Mouse (Mus musculus) macrophage (primary cell): ENCODE measurements around the gene Akt1. TPM values are rescaled to one million over a fixed set of nuclear protein-coding genes. Genes with fewer than 3 reads are reported as not detected.

Experiments used
- H3K27ac ChIP-seq: fragments of 350-480 bp; formaldehyde crosslinking; 2 replicates; pipeline ENCODE4 v1.9.0; 2021
- H3K36me3 ChIP-seq: fragments of 350-480 bp; formaldehyde crosslinking; 2 replicates; pipeline ENCODE4 v1.9.0; 2021; ENCODE audit errors: inconsistent target
- H3K4me3 ChIP-seq: fragments of 350-480 bp; formaldehyde crosslinking; 2 replicates; pipeline ENCODE4 v1.9.0; 2021; ENCODE audit errors: inconsistent target
- H3K79me2 ChIP-seq: fragments of 350-480 bp; formaldehyde crosslinking; 2 replicates; pipeline ENCODE4 v1.9.0; 2021; ENCODE audit errors: inconsistent target
- WGBS: methylation state at CpG from one replicate; pipeline ENCODE4 v1.1.7; 2026; ENCODE audit warnings: inconsistent platforms; ENCODE audit not compliant: missing documents; 5-methylcytosine and 5-hydroxymethylcytosine counted together
- polyA plus RNA-seq: library from polyadenylated mRNA; stranded (reverse); fragments of 250-400 nt; gene quantifications from 3 replicates; pipeline ENCODE4 v1.2.4, GENCODE M21; 2018; ENCODE audit warnings: inconsistent platforms

The Akt1 gene
- polyA plus RNA-seq, 1 experiment from 2014 or later, result 203 TPM

GRCm38 (mm10) chr12:112618981-112619685 is 55.6 kb downstream of the Akt1 start:
- H3K4me3 ChIP-seq, result peak overlapping the region; percentile 42
- no peaks in the 10 kb centered on the region for H3K36me3 ChIP-seq
- 9% methylated on average over 13 of the region's 13 CpGs for WGBS
- H3K79me2 ChIP-seq, result peaks cover 14% of the 10 kb centered on the region; the same call in 1 of the 2 replicates
- peak overlapping the region; percentile 91 for H3K27ac ChIP-seq

GRCm38 (mm10) chr12:112617898-112618380 is 56.7 kb downstream of the Akt1 start:
- peak overlapping the region; percentile 91 for H3K27ac ChIP-seq
- 5% methylated on average over 8 of the region's 8 CpGs for WGBS
- peaks cover 14% of the 10 kb centered on the region; the same call in 1 of the 2 replicates for H3K79me2 ChIP-seq
- H3K36me3 ChIP-seq, result no peaks in the 10 kb centered on the region
- H3K4me3 ChIP-seq, result no peak overlapping the region

GRCm38 (mm10) chr12:112617184-112617583 is 57.5 kb downstream of the Akt1 start:
- peak overlapping the region; percentile 91 for H3K27ac ChIP-seq
- no peaks in the 10 kb centered on the region for H3K36me3 ChIP-seq
- H3K4me3 ChIP-seq, result no peak overlapping the region
- WGBS, result 6% methylated on average over 11 of the region's 11 CpGs
- H3K79me2 ChIP-seq, result peaks cover 14% of the 10 kb centered on the region; the same call in 1 of the 2 replicates

GRCm38 (mm10) chr12:112616668-112617067 is 58.0 kb downstream of the Akt1 start:
- no peaks in the 10 kb centered on the region for H3K36me3 ChIP-seq
- WGBS, result 92% methylated on average over 9 of the region's 9 CpGs
- peaks cover 14% of the 10 kb centered on the region; the same call in 1 of the 2 replicates for H3K79me2 ChIP-seq
- H3K27ac ChIP-seq, result peak overlapping the region; percentile 91
- no peak overlapping the region for H3K4me3 ChIP-seq

- WGBS, result 94% methylated on average over 10 of the region's 10 CpGs
- Histone ChIP-seq H3K79me2 (no peaks in the 10 kb centered on the region), H3K27ac (no peak overlapping the region), H3K36me3 (peaks cover 16% of the 10 kb centered on the region; the same call in 1 of the 2 replicates), H3K4me3 (no peak overlapping the region)
Observed at GRCm38 (mm10) chr12:112609031-112609430, 65.7 kb downstream of the Akt1 start.

GRCm38 (mm10) chr12:112606998-112607397 is 67.7 kb downstream of the Akt1 start:
- no peaks in the 10 kb centered on the region for H3K79me2 ChIP-seq
- H3K36me3 ChIP-seq, result peaks cover 16% of the 10 kb centered on the region; the same call in 1 of the 2 replicates
- no peak overlapping the region for H3K4me3 ChIP-seq
- H3K27ac ChIP-seq, result no peak overlapping the region
- WGBS, result 92% methylated on average over 6 of the region's 6 CpGs

GRCm38 (mm10) chr12:112605766-112606165 is 68.9 kb downstream of the Akt1 start:
- Histone ChIP-seq H3K36me3 (peaks cover 23% of the 10 kb centered on the region; the same call in 1 of the 2 replicates), H3K27ac (no peak overlapping the region), H3K79me2 (no peaks in the 10 kb centered on the region), H3K4me3 (no peak overlapping the region)
- 51% methylated on average over 6 of the region's 6 CpGs for WGBS

GRCm38 (mm10) chr12:112604709-112605649 is 69.7 kb downstream of the Akt1 start:
- WGBS, result 78% methylated on average over 19 of the region's 20 CpGs
- peaks cover 20% of the 10 kb centered on the region; the same call in 1 of the 2 replicates for H3K36me3 ChIP-seq

GRCm38 (mm10) chr12:112604022-112604421 is 70.7 kb downstream of the Akt1 start:
- no peak overlapping the region for H3K27ac ChIP-seq
- WGBS, result 85% methylated on average over 5 of the region's 5 CpGs
- H3K36me3 ChIP-seq, result peaks cover 20% of the 10 kb centered on the region; the same call in 1 of the 2 replicates
- H3K79me2 ChIP-seq, result peaks cover 4% of the 10 kb centered on the region
- H3K4me3 ChIP-seq, result no peak overlapping the region

More at GRCm38 (mm10) chr12:112604709-112605649, 69.7 kb downstream of the Akt1 start:
- H3K79me2 ChIP-seq, result no peaks in the 10 kb centered on the region
- H3K4me3 ChIP-seq, result no peak overlapping the region
- H3K27ac ChIP-seq, result no peak overlapping the region

Other genes starting within 250 kb of the Akt1 start
- not detected in 3 replicates for gene A530016L24Rik, start 185.4 kb downstream of the Akt1 start, polyA plus RNA-seq
- gene Tmem179, start 158.1 kb downstream of the Akt1 start, polyA plus RNA-seq, result not detected in 3 replicates
- 6.8 to 20.9 TPM (median 9.4 TPM) in 3 replicates for gene Inf2, start 86.1 kb downstream of the Akt1 start, polyA plus RNA-seq
- 33.0 to 157 TPM (median 71.6 TPM) in 3 replicates for gene Adssl1, start 54.8 kb downstream of the Akt1 start, polyA plus RNA-seq
- gene Siva1, start 30.2 kb downstream of the Akt1 start, polyA plus RNA-seq, result 5.6 to 43.8 TPM (median 19.5 TPM) in 3 replicates
- 3.2 to 4.7 TPM (median 3.5 TPM) in 3 replicates for gene Zbtb42, start 3.9 kb upstream of the Akt1 start, polyA plus RNA-seq
- gene Cep170b, start 45.6 kb upstream of the Akt1 start, polyA plus RNA-seq, result 3.1 to 9.1 TPM (median 4.7 TPM) in 3 replicates
- gene Pld4, start 85.8 kb upstream of the Akt1 start, polyA plus RNA-seq, result 131 to 514 TPM (median 230 TPM) in 3 replicates
- gene Ahnak2, start 127.8 kb upstream of the Akt1 start, polyA plus RNA-seq, result 41.7 to 78.3 TPM (median 63.2 TPM) in 3 replicates
- 1.9 to 4.4 TPM (median 4.2 TPM) in 3 replicates for gene Clba1, start 134.1 kb upstream of the Akt1 start, polyA plus RNA-seq
- 10.7 to 17.8 TPM (median 14.2 TPM) in 3 replicates for gene Cdca4, start 154.5 kb upstream of the Akt1 start, polyA plus RNA-seq
- gene Gpr132, start 193.3 kb upstream of the Akt1 start, polyA plus RNA-seq, result 1.7 to 5.8 TPM (median 2.0 TPM) in 3 replicates